Mouse (Mus musculus) bone marrow macrophage, adult 2 months (primary cell): ENCODE results near the gene Snapc3.

Experiments
- CTCF ChIP-seq: IDR thresholded peaks from 2 replicates; pipeline ENCODE4 v1.5.1; 2012; ENCODE audit warnings: low read depth, mild to moderate bottlenecking, low read length, moderate library complexity
- POLR2A ChIP-seq: IDR thresholded peaks from 2 replicates; pipeline ENCODE4 v1.6.1; 2012; ENCODE audit warnings: mild to moderate bottlenecking, low read depth, low read length, borderline replicate concordance

DNA sequence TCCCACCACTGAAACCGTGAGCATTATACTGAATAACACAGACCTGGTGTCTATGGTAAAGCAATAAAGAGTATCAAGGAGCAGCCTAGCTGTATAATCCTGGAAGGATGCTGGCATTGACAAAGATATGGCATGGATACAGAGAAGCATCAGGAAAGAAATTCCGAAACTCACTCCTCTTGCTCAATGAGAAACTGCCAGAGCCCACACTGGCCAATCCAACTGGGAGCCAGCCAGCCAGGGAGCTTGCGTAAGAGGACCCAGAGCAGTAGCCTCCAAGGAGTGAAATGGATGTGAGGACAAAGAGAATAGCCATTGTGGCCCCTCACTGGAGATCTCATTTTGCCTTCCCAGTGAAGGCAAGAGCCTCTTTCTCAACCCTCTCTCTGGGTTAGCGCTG is 21.2 kb upstream of the Snapc3 start:
- TF ChIP-seq CTCF (no peak), POLR2A (no peak)
